Mouse (Mus musculus): ENCODE measurements at regions not wholly inside any gene's neighbourhood (a gene's known extent, or its start where the extent isn't known, plus 50 kb on each side); places are given as distances from the start of the nearest gene placed in this dataset.
A peak's percentile ranks its signal among the peaks of the same experiment; 100 is the strongest.

- peak; percentile 14 for DNase-seq (ENCODE audit: low spot score)
Measured at GRCm38 (mm10) chr19:15800856-15801706, 146.1 kb downstream of the Psat1 start.

- DNase-seq (ENCODE audit: low spot score), result no peak
Measured at GRCm38 (mm10) chr19:15796466-15796865, 150.7 kb downstream of the Psat1 start.

- DNase-seq (ENCODE audit: low spot score), result no peak
Measured at GRCm38 (mm10) chr19:15791942-15792341, 155.2 kb downstream of the Psat1 start.

GRCm38 (mm10) chr19:15791264-15791913 lies 155.7 kb downstream of the Psat1 start:
- DNase-seq (ENCODE audit: low spot score), result no peak

GRCm38 (mm10) chr19:15790620-15791263 lies 156.4 kb downstream of the Psat1 start:
- DNase-seq (ENCODE audit: low spot score), result no peak

GRCm38 (mm10) chr19:15789741-15790140 lies 157.4 kb downstream of the Psat1 start:
- no peak for DNase-seq (ENCODE audit: low spot score)

GRCm38 (mm10) chr19:15784644-15785043 lies 162.5 kb downstream of the Psat1 start:
- no peak for DNase-seq (ENCODE audit: low spot score)

- DNase-seq (ENCODE audit: low spot score), result no peak
Measured at GRCm38 (mm10) chr19:15769651-15770050, 177.5 kb downstream of the Psat1 start.

GRCm38 (mm10) chr19:15761086-15761485 lies 186.1 kb downstream of the Psat1 start:
- no peak for DNase-seq (ENCODE audit: low spot score)

- DNase-seq (ENCODE audit: low spot score), result no peak
Measured at GRCm38 (mm10) chr19:15745026-15745777, 201.9 kb downstream of the Psat1 start.

- DNase-seq (ENCODE audit: low spot score), result no peak
Measured at GRCm38 (mm10) chr19:15736200-15736599, 210.9 kb downstream of the Psat1 start.

- DNase-seq (ENCODE audit: low spot score), result no peak
Measured at GRCm38 (mm10) chr19:15726785-15727406, 220.2 kb downstream of the Psat1 start.

GRCm38 (mm10) chr19:15692379-15693023 lies 254.6 kb downstream of the Psat1 start:
- DNase-seq (ENCODE audit: low spot score), result no peak

- no peak for DNase-seq (ENCODE audit: low spot score)
Measured at GRCm38 (mm10) chr19:15669996-15670395, 277.1 kb downstream of the Psat1 start.

- no peak for DNase-seq (ENCODE audit: low spot score)
Measured at GRCm38 (mm10) chr19:15669541-15669940, 277.6 kb downstream of the Psat1 start.

- no peak for DNase-seq (ENCODE audit: low spot score)
Measured at GRCm38 (mm10) chr19:15668624-15669016, 278.5 kb downstream of the Psat1 start.

GRCm38 (mm10) chr19:15667889-15668623 lies 279.1 kb downstream of the Psat1 start:
- DNase-seq (ENCODE audit: low spot score), result no peak

GRCm38 (mm10) chr19:15663659-15664255 lies 283.4 kb downstream of the Psat1 start:
- DNase-seq (ENCODE audit: low spot score), result no peak

GRCm38 (mm10) chr19:15658611-15659010 lies 288.5 kb downstream of the Psat1 start:
- DNase-seq (ENCODE audit: low spot score), result no peak

GRCm38 (mm10) chr19:15657846-15658245 lies 289.3 kb downstream of the Psat1 start:
- DNase-seq (ENCODE audit: low spot score), result no peak
